In the genomic region with DNA sequence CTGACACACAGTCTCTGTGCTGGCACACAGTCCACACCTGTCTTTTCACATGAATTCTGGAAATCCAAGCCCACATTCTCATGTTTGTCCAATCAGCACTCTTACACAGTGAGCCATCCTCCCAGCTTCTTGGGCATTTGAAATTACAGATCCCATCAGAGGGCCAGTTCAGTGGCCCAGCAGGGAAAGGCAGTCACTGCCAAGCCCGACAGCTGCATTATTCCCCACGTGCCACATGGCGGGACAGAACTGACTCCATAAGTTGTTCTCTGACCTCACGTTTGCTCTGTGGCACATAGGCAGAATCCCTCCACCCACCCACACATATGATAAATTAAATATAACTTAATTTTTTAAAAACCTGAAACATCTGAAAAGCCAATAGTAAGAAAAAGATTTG, we compare ENCODE assay signal across 20 mouse cellular contexts. TPM values are rescaled to one million over a fixed set of nuclear protein-coding genes. Genes with fewer than 3 reads are reported as not detected.
A peak's percentile ranks its signal among the peaks of the same experiment; 100 is the strongest.
DNase-seq lines count a peak whose midpoint lies in the region; ATAC-seq and TF ChIP-seq lines count a peak whose summit lies in the region.
"Had no signal": no experiment of that assay in that cellular context is flagged by ENCODE, and none has a peak within 500 bp of the region (broad histone marks: within the 10 kb centered on the region; RNA-seq: fewer than 3 reads in every experiment).

No protein-coding gene starts in this region.

- no peaks in the 10 kb centered on the region for H3K79me2 ChIP-seq in myocyte (ENCODE audit: control insufficient read depth, insufficient read depth)

- no peaks in the 10 kb centered on the region for H3K9me3 ChIP-seq in kidney, embryonic 15.5 days (replicated peaks)
- H3K9me3 ChIP-seq: embryonic facial prominence, embryonic 13.5 days; embryonic facial prominence, embryonic 15.5 days; forebrain, embryonic 10.5 days; forebrain, embryonic 12.5 days had no signal

- 79% methylated on average over 4 of the region's 4 CpGs for WGBS in kidney, embryonic 15.5 days

- peaks cover 4% of the 10 kb centered on the region for H3K4me1 ChIP-seq in kidney, embryonic 15.5 days

- no peak for ATAC-seq in cerebellum, adult (ENCODE audit: insufficient number of reproducible peaks, low FRiP score, low TSS enrichment)
- ATAC-seq in kidney, embryonic 15.5 days (replicated peaks; ENCODE audit: low FRiP score), result no peak
- ATAC-seq: forebrain, embryonic 14.5 days; forebrain, embryonic 16.5 days had no signal

- H3K27ac ChIP-seq in left cerebral cortex, adult 2 months, result no peak overlapping the region
- H3K27ac ChIP-seq in kidney, embryonic 15.5 days, result no peak overlapping the region
- H3K27ac ChIP-seq: embryonic facial prominence, embryonic 13.5 days; embryonic facial prominence, embryonic 15.5 days; forebrain, embryonic 10.5 days; forebrain, embryonic 12.5 days had no signal

- no peak for TF ChIP-seq POLR2A in myocyte (IDR thresholded peaks at IDR 0.05; ENCODE audit: insufficient read length, low read depth)

- intact Hi-C loops in left cerebral cortex, postnatal 4 days (cut with DNase I), result no loop called here
- intact Hi-C loops in left cerebral cortex, adult 2 months (cut with DNase I), result no loop called here

- TF ChIP-seq CTCF in left cerebral cortex, adult 2 months (IDR thresholded peaks at IDR 0.05), result no peak

- no peak overlapping the region for H3ac ChIP-seq in myocyte (ENCODE audit: control insufficient read depth, insufficient read length)

- no peak overlapping the region for H3K9ac ChIP-seq in kidney, embryonic 15.5 days
- H3K9ac ChIP-seq: embryonic facial prominence, embryonic 13.5 days; embryonic facial prominence, embryonic 15.5 days; forebrain, embryonic 12.5 days had no signal

- no peaks in the 10 kb centered on the region for H3K36me3 ChIP-seq in myocyte (ENCODE audit: control insufficient read depth, insufficient read depth)
- H3K36me3 ChIP-seq in kidney, embryonic 15.5 days, result no peaks in the 10 kb centered on the region
- H3K36me3 ChIP-seq: embryonic facial prominence, embryonic 13.5 days; embryonic facial prominence, embryonic 15.5 days; forebrain, embryonic 10.5 days; forebrain, embryonic 12.5 days had no signal

- DNase-seq in cerebellum, postnatal 10 days, result peak; percentile 63 to 76
- DNase-seq in cerebellum, postnatal 25 days, result peak; percentile 45 to 55
- DNase-seq in cerebellum, adult 11-12 months, result no peak
- DNase-seq in left cerebral cortex, postnatal 4 days, result peak; percentile 61
- DNase-seq in left cerebral cortex, adult 2 months (ENCODE audit: extremely low spot score in 1 of 2, low spot score in 2 of 2), result no peak
- DNase-seq: adrenal gland, adult 2 months; adrenal gland, postnatal 10 days; adrenal gland, postnatal 25 days; cerebellum, adult 8-10 months; embryo, embryonic 11 days had no signal

- no peaks in the 10 kb centered on the region for H3K27me3 ChIP-seq in myocyte (ENCODE audit: control insufficient read depth, insufficient read depth, insufficient read length)
- H3K27me3 ChIP-seq in kidney, embryonic 15.5 days, result no peaks in the 10 kb centered on the region
- H3K27me3 ChIP-seq: embryonic facial prominence, embryonic 13.5 days; embryonic facial prominence, embryonic 15.5 days; forebrain, embryonic 12.5 days had no signal

- H3K4me3 ChIP-seq in left cerebral cortex, adult 2 months, result no peak overlapping the region
- no peak overlapping the region for H3K4me3 ChIP-seq in myocyte
- no peak overlapping the region for H3K4me3 ChIP-seq in kidney, embryonic 15.5 days (replicated peaks)
- H3K4me3 ChIP-seq: embryonic facial prominence, embryonic 13.5 days; embryonic facial prominence, embryonic 15.5 days; erythroblast, embryonic 14.5 days; forebrain, embryonic 10.5 days; forebrain, embryonic 12.5 days had no signal

- no peak overlapping the region for H3K4me2 ChIP-seq in myocyte (ENCODE audit: low read depth)
- no peak overlapping the region for H3K4me2 ChIP-seq in kidney, embryonic 15.5 days
- H3K4me2 ChIP-seq: embryonic facial prominence, embryonic 13.5 days; embryonic facial prominence, embryonic 15.5 days; forebrain, embryonic 12.5 days had no signal

TF ChIP-seq in myocyte, 11 proteins besides CTCF, POLR2A, EP300 and RAD21:
- TF ChIP-seq SRF (IDR thresholded peaks at IDR 0.05; ENCODE audit: control insufficient read depth, insufficient read length, low read depth), result no peak
- TF ChIP-seq MYOG (IDR thresholded peaks at IDR 0.05; ENCODE audit: control insufficient read depth in 1 of 3, insufficient read depth in 1 of 3, insufficient read length in 2 of 3, low read depth in 2 of 3), result peak in 1 of 3 experiments; percentile 64
- TF ChIP-seq MYOD1 (IDR thresholded peaks at IDR 0.05; ENCODE audit: control insufficient read depth in 1 of 3, insufficient read length in 2 of 3, low read depth in 2 of 3), result peak in 2 of 3 experiments; percentile 3 to 42

RNA-seq across cellular contexts. Expression of gene Sfxn5, which starts 25.3 kb away (rescaled TPM):
- total RNA-seq in left cerebral cortex, postnatal 4 days (2021), result 10 to 100 TPM; 63.9 to 69.7 TPM
- 100 to 1,000 TPM; 161 to 173 TPM for total RNA-seq in left cerebral cortex, adult 2 months (2021)
- polyA plus RNA-seq in myocyte (2012; fragmentation: generic; extraction: Trizol), result 2.0 TPM
- 12.4 and 12.9 TPM in 2 replicates for polyA plus RNA-seq in kidney, embryonic 15.5 days (2015; fragmentation: Nextera tagmentation; extraction: Ambion mirVana)

Comparison
In these comparisons a context has a peak if more than half of its experiments do, and no peak if none do; other contexts are left out.
1. DNase-seq: peak in cerebellum, postnatal 10 days (2 of 2), cerebellum, postnatal 25 days (2 of 2) and left cerebral cortex, postnatal 4 days (single experiment); none in cerebellum, adult 11-12 months (single experiment) and left cerebral cortex, adult 2 months (0 of 2).